Mouse (Mus musculus) liver, adult 2 months (tissue): Measurements from ENCODE around the gene Trmo.

Source experiments
- CTCF ChIP-seq: fragments of 200-500 bp; IDR thresholded peaks from 2 replicates; pipeline ENCODE4 v1.5.1; 2011; ENCODE audit warnings: low read depth, low read length, control low read depth
- POLR2A ChIP-seq: fragments of 200-500 bp; IDR thresholded peaks from 2 replicates; pipeline ENCODE4 v1.6.1; 2011; ENCODE audit warnings: low read length, control low read depth; ENCODE audit not compliant: insufficient read depth; ENCODE audit errors: extremely low read depth

DNA sequence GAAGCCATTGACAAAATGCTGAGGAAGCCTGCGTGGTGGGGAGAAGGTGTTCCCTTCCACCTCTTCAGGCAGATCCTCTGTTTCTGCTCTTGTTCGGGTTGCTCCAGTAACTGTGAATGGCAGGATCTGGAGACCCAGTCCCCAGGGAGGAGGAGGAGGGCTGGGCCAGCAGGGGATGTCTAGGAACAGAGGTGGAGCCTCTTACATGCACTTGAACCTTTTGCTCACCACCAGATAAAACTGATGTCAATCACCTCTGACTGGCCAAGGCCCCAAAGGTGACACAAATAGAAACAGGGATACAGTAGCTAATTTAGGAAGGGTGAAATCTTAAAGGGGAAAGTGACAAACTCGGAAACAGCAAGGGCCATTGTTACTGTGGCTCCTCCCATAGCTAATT lies 51.2 kb downstream of the Trmo start:
- TF ChIP-seq POLR2A (no peak), CTCF (no peak)
